Mouse (Mus musculus) heart, embryonic 13.5 days (tissue): Measurements from ENCODE around the gene Cops9. TPM values are rescaled to one million over a fixed set of nuclear protein-coding genes. Genes with fewer than 3 reads are reported as not detected.
A peak's percentile ranks its signal among the peaks of the same experiment; 100 is the strongest.

Source experiments
- ATAC-seq: fragments of 200-750 bp; cut with Nextera tagmentation; 2 replicates; pipeline ENCODE4 v1.8.0; 2017; ENCODE audit warnings: moderate TSS enrichment; ENCODE audit not compliant: insufficient number of reproducible peaks, low FRiP score, low TSS enrichment; ENCODE audit errors: extremely low read depth
- H3K27ac ChIP-seq: fragments of 300-500 bp; sonication (generic); replicated peaks from 2 replicates; pipeline ENCODE4 v1.5.1; 2015; ENCODE audit warnings: moderate library complexity, mild to moderate bottlenecking, inconsistent platforms
- H3K27me3 ChIP-seq: fragments of 300-500 bp; sonication (generic); replicated peaks from 2 replicates; pipeline ENCODE4 v1.6.1; 2015; ENCODE audit warnings: mild to moderate bottlenecking, inconsistent platforms
- H3K36me3 ChIP-seq: fragments of 300-500 bp; sonication (generic); 2 replicates; pipeline ENCODE4 v1.6.1; 2015; ENCODE audit warnings: mild to moderate bottlenecking, inconsistent platforms
- H3K4me1 ChIP-seq: fragments of 300-500 bp; sonication (generic); 2 replicates; pipeline ENCODE4 v1.6.1; 2015; ENCODE audit warnings: inconsistent platforms
- H3K4me2 ChIP-seq: fragments of 300-500 bp; sonication (generic); 2 replicates; pipeline ENCODE4 v1.6.1; 2015; ENCODE audit warnings: inconsistent platforms, mild to moderate bottlenecking, moderate library complexity
- H3K4me3 ChIP-seq: fragments of 300-500 bp; sonication (generic); 2 replicates; pipeline ENCODE4 v1.5.1; 2015; ENCODE audit warnings: moderate library complexity, mild to moderate bottlenecking, inconsistent platforms
- H3K9ac ChIP-seq: fragments of 300-500 bp; sonication (generic); 2 replicates; pipeline ENCODE4 v1.6.1; 2015; ENCODE audit warnings: inconsistent platforms, mild to moderate bottlenecking, moderate library complexity
- H3K9me3 ChIP-seq: fragments of 300-500 bp; sonication (generic); 2 replicates; pipeline ENCODE4 v1.6.1; 2016; ENCODE audit warnings: inconsistent platforms
- WGBS: fragments of 180-500 bp; shearing (Covaris S2); methylation state at CpG from one replicate; pipeline ENCODE4 v1.1.7; 2015; ENCODE audit warnings: mixed read lengths; 5-methylcytosine and 5-hydroxymethylcytosine counted together
- polyA plus RNA-seq: library from polyadenylated mRNA; unstranded; fragments of >200 nt; fragmentation: Nextera tagmentation; extraction: Ambion mirVana; gene quantifications from 2 replicates; pipeline ENCODE4 v1.2.1, GENCODE M21; 2015

Cops9 gene
- 403 and 485 TPM in 2 replicates for polyA plus RNA-seq

GRCm38 (mm10) chr1:92641514-92642272, at the start of gene Cops9:
Gene Cops9 (minus strand): TSS chr1:92641985.
- 1% methylated on average over 50 of the region's 50 CpGs for WGBS
- peak within 1 kb of the TSS; percentile 46; the same call in 1 of the 2 replicates for H3K27ac ChIP-seq
- H3K4me3 ChIP-seq: peak within 1 kb of the TSS; percentile 92
- H3K4me1 ChIP-seq: peaks cover 18% of the 10 kb centered on the region
- H3K9me3 ChIP-seq: no peaks in the 10 kb centered on the region
- H3K4me2 ChIP-seq: peak within 1 kb of the TSS; percentile 85
- peak within 1 kb of the TSS; percentile 96 for H3K9ac ChIP-seq
- peaks cover 30% of the 10 kb centered on the region for H3K36me3 ChIP-seq
- peak; percentile 82 for ATAC-seq
- peaks cover 22% of the 10 kb centered on the region for H3K27me3 ChIP-seq

DNA sequence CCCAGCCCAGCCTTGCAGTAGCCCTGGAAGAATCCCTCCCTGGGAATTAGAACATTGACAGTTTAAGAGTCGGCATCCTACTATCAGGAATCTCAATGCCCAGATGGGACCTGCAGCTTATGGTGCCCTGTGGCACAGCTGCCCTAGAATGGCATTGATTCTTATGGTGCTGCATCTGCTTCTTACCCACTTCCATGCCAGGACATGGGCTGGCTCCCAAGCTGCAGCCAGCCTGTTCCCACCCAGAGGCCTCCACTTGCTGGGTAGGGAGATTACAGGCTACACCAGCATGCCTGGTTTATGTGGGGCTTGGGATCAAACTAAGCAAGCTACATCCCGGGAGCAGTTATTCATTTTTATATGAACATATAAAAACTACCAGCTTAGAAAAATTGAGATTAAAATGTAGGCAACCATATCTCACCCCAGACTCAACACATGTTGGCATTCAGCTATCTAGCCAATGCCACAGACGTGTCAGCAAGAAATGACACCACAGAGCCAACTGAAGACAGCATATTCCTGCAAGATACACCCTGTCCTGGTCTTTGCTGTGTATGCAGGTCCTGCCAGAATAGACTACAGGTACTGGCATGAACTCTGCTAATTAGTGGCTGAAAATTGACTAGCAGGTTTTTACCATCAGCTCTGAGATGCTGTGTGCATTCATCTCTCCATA, 49.5 kb upstream of the Cops9 start:
- Histone ChIP-seq H3K36me3 (no peaks in the 10 kb centered on the region), H3K9me3 (no peaks in the 10 kb centered on the region), H3K27ac (no peak overlapping the region), H3K9ac (no peak overlapping the region), H3K27me3 (peaks cover 43% of the 10 kb centered on the region), H3K4me2 (no peak overlapping the region), H3K4me1 (peaks cover 9% of the 10 kb centered on the region; the same call in 1 of the 2 replicates), H3K4me3 (no peak overlapping the region)
- ATAC-seq: no peak
- WGBS: 71% methylated on average over 3 of the region's 3 CpGs

- WGBS: 42% methylated on average over 8 of the region's 8 CpGs
- H3K36me3 ChIP-seq: no peaks in the 10 kb centered on the region
- H3K27me3 ChIP-seq: peaks cover 28% of the 10 kb centered on the region
- H3K4me2 ChIP-seq: no peak overlapping the region
- no peak overlapping the region for H3K9ac ChIP-seq
- ATAC-seq: no peak
- H3K27ac ChIP-seq: no peak overlapping the region
- no peak overlapping the region for H3K4me3 ChIP-seq
- no peaks in the 10 kb centered on the region for H3K9me3 ChIP-seq
- H3K4me1 ChIP-seq: no peaks in the 10 kb centered on the region; the same call in 1 of the 2 replicates
Observed at GRCm38 (mm10) chr1:92686994-92687393, 45.2 kb upstream of the Cops9 start.

DNA sequence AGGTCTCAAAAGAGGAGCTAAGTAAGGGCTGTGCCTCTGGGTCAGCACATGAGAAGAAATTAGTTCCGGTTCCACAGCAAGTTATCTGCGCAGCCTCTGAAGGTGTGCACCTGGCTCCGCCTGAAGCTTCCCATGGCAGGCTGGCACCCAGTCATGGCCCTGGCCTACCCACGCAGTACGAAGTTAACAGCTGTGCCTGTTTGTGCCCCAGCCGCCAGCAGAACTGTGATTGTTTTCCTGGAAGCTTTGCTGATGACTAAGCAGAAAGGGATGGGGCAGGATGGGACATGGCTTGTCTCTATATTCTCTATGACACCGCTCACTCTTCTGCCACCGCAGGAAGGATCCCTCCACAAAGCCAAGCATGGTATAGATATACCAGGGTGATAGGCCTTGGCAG, 41.4 kb upstream of the Cops9 start:
- Histone ChIP-seq H3K9ac (no peak overlapping the region), H3K27me3 (peaks cover 17% of the 10 kb centered on the region), H3K36me3 (no peaks in the 10 kb centered on the region), H3K4me2 (no peak overlapping the region), H3K9me3 (no peaks in the 10 kb centered on the region), H3K27ac (no peak overlapping the region), H3K4me3 (no peak overlapping the region), H3K4me1 (peaks cover 8% of the 10 kb centered on the region; the same call in 1 of the 2 replicates)
- ATAC-seq: no peak
- WGBS: 81% methylated on average over 8 of the region's 8 CpGs

- H3K4me1 ChIP-seq: peaks cover 15% of the 10 kb centered on the region
- H3K4me2 ChIP-seq: 0 out of 2 replicates have a peak overlapping the region, but pooled peaks have one; percentile 27
- H3K9ac ChIP-seq: no peak overlapping the region
- ATAC-seq: no peak
- no peak overlapping the region for H3K27ac ChIP-seq
- 45% methylated on average over 16 of the region's 16 CpGs for WGBS
- H3K9me3 ChIP-seq: no peaks in the 10 kb centered on the region
- no peak overlapping the region for H3K4me3 ChIP-seq
- no peaks in the 10 kb centered on the region for H3K36me3 ChIP-seq
- H3K27me3 ChIP-seq: peaks cover 17% of the 10 kb centered on the region
Observed at GRCm38 (mm10) chr1:92680668-92681603, 39.2 kb upstream of the Cops9 start.

- Histone ChIP-seq H3K4me3 (no peak overlapping the region), H3K27ac (no peak overlapping the region), H3K36me3 (no peaks in the 10 kb centered on the region), H3K9ac (no peak overlapping the region), H3K27me3 (peaks cover 30% of the 10 kb centered on the region), H3K4me2 (no peak overlapping the region), H3K9me3 (no peaks in the 10 kb centered on the region), H3K4me1 (peaks cover 18% of the 10 kb centered on the region)
- no peak for ATAC-seq
- WGBS: 80% methylated on average over 5 of the region's 5 CpGs
Observed at GRCm38 (mm10) chr1:92678757-92679156, 37.0 kb upstream of the Cops9 start.

DNA sequence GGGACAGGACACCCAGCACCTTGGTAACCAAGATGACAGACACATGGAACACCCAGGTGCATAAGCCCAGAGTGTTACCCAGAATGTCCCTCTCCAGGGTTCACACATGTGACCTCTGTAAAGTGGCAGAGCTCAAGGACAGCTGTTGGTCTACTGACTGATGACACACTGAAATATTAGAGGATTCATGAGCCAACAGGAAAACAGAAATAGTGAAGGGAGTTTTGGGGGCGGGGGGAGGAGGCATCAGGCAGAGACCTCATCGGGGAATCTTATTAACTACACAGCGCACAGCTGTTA, 34.8 kb upstream of the Cops9 start:
- Histone ChIP-seq H3K27ac (no peak overlapping the region), H3K9ac (no peak overlapping the region)
- WGBS: 80% methylated on average over 3 of the region's 3 CpGs

GRCm38 (mm10) chr1:92675932-92676675, 34.3 kb upstream of the Cops9 start:
- WGBS: 61% methylated on average over 10 of the region's 10 CpGs
- H3K9me3 ChIP-seq: no peaks in the 10 kb centered on the region
- no peak overlapping the region for H3K9ac ChIP-seq
- H3K4me1 ChIP-seq: peaks cover 18% of the 10 kb centered on the region
- no peaks in the 10 kb centered on the region for H3K36me3 ChIP-seq
- H3K4me2 ChIP-seq: no peak overlapping the region
- H3K27ac ChIP-seq: no peak overlapping the region
- no peak for ATAC-seq
- peaks cover 36% of the 10 kb centered on the region for H3K27me3 ChIP-seq
- no peak overlapping the region for H3K4me3 ChIP-seq

More for the DNA sequence above, 34.8 kb upstream of the Cops9 start:
- Histone ChIP-seq H3K36me3 (no peaks in the 10 kb centered on the region), H3K4me2 (no peak overlapping the region), H3K27me3 (peaks cover 36% of the 10 kb centered on the region), H3K4me3 (no peak overlapping the region), H3K9me3 (no peaks in the 10 kb centered on the region), H3K4me1 (peaks cover 18% of the 10 kb centered on the region)
- no peak for ATAC-seq

- Histone ChIP-seq H3K4me2 (no peak overlapping the region), H3K9me3 (no peaks in the 10 kb centered on the region; the same call in 1 of the 2 replicates), H3K27me3 (peaks cover 25% of the 10 kb centered on the region; the same call in 1 of the 2 replicates), H3K36me3 (no peaks in the 10 kb centered on the region), H3K4me1 (peaks cover 10% of the 10 kb centered on the region), H3K27ac (no peak overlapping the region), H3K4me3 (no peak overlapping the region), H3K9ac (no peak overlapping the region)
- WGBS: 74% methylated on average over 5 of the region's 5 CpGs
- no peak for ATAC-seq
Observed at GRCm38 (mm10) chr1:92673258-92673782, 31.5 kb upstream of the Cops9 start.

DNA sequence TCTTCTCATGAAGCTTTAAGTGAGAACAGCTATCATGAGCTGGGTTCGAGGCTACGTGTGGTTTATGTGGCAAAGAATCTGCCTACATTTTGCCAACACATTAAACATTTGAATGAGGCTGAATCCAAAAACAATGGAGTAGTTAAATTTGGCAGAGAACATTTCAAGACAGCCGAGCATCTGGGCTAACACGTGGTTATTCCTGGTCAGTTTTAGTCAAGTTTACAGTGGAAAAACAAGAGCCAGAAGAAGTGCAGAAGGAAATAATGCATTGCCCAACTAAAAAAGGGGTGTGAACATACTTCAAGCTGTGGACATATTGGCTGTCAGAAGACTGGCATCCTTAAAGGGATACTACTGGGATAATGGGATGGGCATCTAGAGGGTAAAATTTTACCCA, 29.5 kb upstream of the Cops9 start:
- H3K27me3 ChIP-seq: peaks cover 27% of the 10 kb centered on the region; the same call in 1 of the 2 replicates
- no peaks in the 10 kb centered on the region for H3K36me3 ChIP-seq
- H3K4me2 ChIP-seq: no peak overlapping the region
- no peak overlapping the region for H3K27ac ChIP-seq
- no peaks in the 10 kb centered on the region; the same call in 1 of the 2 replicates for H3K9me3 ChIP-seq
- WGBS: 68% methylated on average over 4 of the region's 4 CpGs
- peaks cover 7% of the 10 kb centered on the region for H3K4me1 ChIP-seq
- ATAC-seq: no peak
- no peak overlapping the region for H3K4me3 ChIP-seq
- H3K9ac ChIP-seq: no peak overlapping the region
